Mouse (Mus musculus): ENCODE data around the gene Prss29. TPM values are rescaled to one million over a fixed set of nuclear protein-coding genes. Genes with fewer than 3 reads are reported as not detected.

Gene Prss29
- polyA plus RNA-seq (2015; fragmentation: Nextera tagmentation; extraction: Ambion mirVana): not detected in 2 replicates

- Histone ChIP-seq H3K4me2 (no peak within 1 kb of the TSS), H3K4me1 (no peaks in the 10 kb centered on the region), H3K4me3 (no peak within 1 kb of the TSS), H3K27me3 (replicated peaks) (no peaks in the 10 kb centered on the region), H3K27ac (no peak within 1 kb of the TSS), H3K9ac (no peak within 1 kb of the TSS), H3K9me3 (no peaks in the 10 kb centered on the region), H3K36me3 (replicated peaks) (no peaks in the 10 kb centered on the region)
- no peak for ATAC-seq (replicated peaks)
- 80% methylated on average over 5 of the region's 5 CpGs for WGBS
These were observed at the start of gene Prss29 for GRCm38 (mm10) chr17:25318354-25318753. Gene Prss29 (plus strand): TSS chr17:25318654.

GRCm38 (mm10) chr17:25270795-25271335 is 47.6 kb upstream of the Prss29 start:
- H3K9me3 ChIP-seq: no peaks in the 10 kb centered on the region
- H3K4me2 ChIP-seq: peak overlapping the region; percentile 79; the same call in 1 of the 2 replicates
- no peak overlapping the region for H3K4me3 ChIP-seq
- H3K9ac ChIP-seq: no peak overlapping the region
- peaks cover 31% of the 10 kb centered on the region for H3K36me3 ChIP-seq (replicated peaks)
- 89% methylated on average over 2 of the region's 2 CpGs for WGBS
- H3K4me1 ChIP-seq: peaks cover 37% of the 10 kb centered on the region
- no peak for ATAC-seq (replicated peaks)
- H3K27ac ChIP-seq: no peak overlapping the region
- H3K27me3 ChIP-seq (replicated peaks): no peaks in the 10 kb centered on the region

DNA sequence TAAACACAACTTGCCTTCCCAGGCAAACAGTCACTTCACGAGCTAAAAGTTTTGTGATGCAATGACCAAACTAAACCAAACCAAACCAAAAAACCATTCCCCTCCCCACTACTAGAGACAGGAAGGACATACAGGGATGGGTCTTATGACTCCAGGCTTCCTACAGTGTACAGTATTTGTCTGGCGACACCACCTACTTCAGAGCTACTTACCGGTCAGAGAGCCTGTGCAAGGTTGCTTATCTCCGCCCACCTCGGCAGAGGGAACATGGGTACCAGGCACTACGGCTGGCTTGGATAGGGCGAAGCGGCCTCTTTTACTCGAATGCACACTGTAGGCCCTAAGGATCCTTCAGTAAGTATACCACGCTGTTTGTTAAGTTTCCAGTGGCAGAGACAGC is 46.1 kb upstream of the Prss29 start:
- no peaks in the 10 kb centered on the region for H3K9me3 ChIP-seq
- ATAC-seq (replicated peaks): no peak
- H3K4me1 ChIP-seq: peaks cover 37% of the 10 kb centered on the region
- H3K4me2 ChIP-seq: peak overlapping the region; percentile 79
- peaks cover 17% of the 10 kb centered on the region for H3K36me3 ChIP-seq (replicated peaks)
- no peaks in the 10 kb centered on the region for H3K27me3 ChIP-seq (replicated peaks)
- H3K4me3 ChIP-seq: peak overlapping the region; percentile 97
- WGBS: under 1% methylated on average over 10 of the region's 10 CpGs
- H3K9ac ChIP-seq: peak overlapping the region; percentile 97
- peak overlapping the region; percentile 98; the same call in 1 of the 2 replicates for H3K27ac ChIP-seq

DNA sequence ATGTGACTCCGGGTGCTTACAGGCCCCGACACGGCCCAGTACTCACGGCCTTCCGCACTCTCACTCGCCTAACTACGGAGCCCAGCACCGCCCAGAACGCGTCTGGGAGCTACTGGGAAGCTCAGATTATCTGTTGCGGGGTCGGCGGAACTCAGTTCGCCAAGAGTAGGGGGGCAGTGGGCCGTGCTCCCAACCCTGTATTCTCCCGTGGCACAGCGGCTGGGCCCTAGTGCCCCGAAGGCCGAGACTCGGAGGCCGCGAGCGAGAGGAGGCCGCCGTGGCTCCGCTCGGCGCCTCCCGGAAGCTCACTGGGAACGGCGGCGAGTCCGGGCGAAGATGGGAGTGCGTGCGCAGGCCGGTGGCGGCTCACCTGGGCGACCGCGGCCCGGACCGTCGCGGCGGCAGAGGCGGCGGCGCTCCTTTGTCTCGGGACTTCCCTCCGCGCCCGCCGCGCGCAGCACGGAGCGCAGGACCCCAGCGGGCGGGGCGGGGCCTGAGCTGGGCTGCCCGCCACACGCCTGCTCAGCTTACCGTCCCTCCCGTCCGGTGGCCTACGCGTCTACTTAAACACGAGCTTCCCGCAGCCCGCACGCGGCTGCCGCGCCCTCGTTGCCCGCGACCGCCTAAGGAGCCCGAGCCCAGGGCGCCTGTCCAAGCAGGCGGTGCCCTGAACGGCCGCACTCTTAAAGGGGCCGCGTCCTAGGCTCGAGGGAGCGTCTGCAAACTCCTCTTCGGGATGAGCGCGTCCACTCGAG is 45.3 kb upstream of the Prss29 start:
- ATAC-seq (replicated peaks): peak; percentile 92
- H3K4me3 ChIP-seq: peak overlapping the region; percentile 97
- WGBS: under 1% methylated on average over 86 of the region's 92 CpGs
- H3K27ac ChIP-seq: peak overlapping the region; percentile 98
- peaks cover 37% of the 10 kb centered on the region for H3K4me1 ChIP-seq
- no peaks in the 10 kb centered on the region for H3K9me3 ChIP-seq
- H3K36me3 ChIP-seq (replicated peaks): peaks cover 9% of the 10 kb centered on the region; the same call in 1 of the 2 replicates
- peak overlapping the region; percentile 79 for H3K4me2 ChIP-seq
- H3K9ac ChIP-seq: peak overlapping the region; percentile 97
- H3K27me3 ChIP-seq (replicated peaks): no peaks in the 10 kb centered on the region

DNA sequence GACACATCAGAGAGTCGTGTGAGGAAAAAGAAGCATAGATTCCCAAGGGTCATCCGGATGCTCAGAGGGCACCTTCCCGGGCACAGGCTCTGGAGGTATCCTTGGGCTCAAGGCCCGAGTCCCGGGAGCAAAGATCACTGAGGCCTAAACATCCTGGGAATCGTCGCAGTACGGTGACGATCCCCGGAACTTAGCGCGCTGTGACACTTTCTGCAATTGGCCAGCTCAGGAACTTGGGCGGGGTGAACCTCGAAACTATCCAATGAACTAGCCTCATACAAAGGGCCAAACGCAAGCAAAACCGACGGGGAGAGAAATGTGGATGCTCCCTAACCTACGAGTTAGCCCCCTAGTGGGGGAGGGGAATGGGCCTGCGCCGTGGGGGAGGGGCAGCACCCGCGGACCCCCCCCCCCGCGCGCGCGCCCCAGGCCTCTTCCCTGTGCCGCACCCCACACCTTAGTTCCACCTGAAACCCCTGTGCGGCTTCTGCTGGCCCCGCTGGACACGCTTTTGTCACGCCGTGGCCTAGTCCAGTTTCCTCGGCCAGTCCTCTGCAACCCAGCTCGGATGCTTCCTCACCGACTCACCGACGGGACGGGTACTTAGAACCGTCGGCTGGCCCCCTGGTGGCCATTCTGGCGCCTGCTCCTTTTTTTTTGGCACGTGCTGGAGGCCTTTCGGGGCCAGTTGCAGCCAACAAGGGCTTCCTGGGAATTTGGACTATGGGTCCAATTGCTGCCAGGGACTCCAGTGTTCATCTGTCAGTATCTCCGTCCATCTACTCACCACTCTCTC is 44.5 kb upstream of the Prss29 start:
- peaks cover 37% of the 10 kb centered on the region for H3K4me1 ChIP-seq
- H3K9me3 ChIP-seq: no peaks in the 10 kb centered on the region
- under 1% methylated on average over 45 of the region's 45 CpGs for WGBS
- peak overlapping the region; percentile 98 for H3K27ac ChIP-seq
- H3K36me3 ChIP-seq (replicated peaks): peaks cover 1% of the 10 kb centered on the region; the same call in 1 of the 2 replicates
- H3K4me2 ChIP-seq: peak overlapping the region; percentile 79
- H3K4me3 ChIP-seq: peak overlapping the region; percentile 97
- H3K9ac ChIP-seq: peak overlapping the region; percentile 97
- peak; percentile 88 for ATAC-seq (replicated peaks)
- no peaks in the 10 kb centered on the region for H3K27me3 ChIP-seq (replicated peaks)

GRCm38 (mm10) chr17:25274571-25275346 is 43.7 kb upstream of the Prss29 start, which contains the start of gene Ube2i:
Gene Ube2i (minus strand): TSS chr17:25274622.
- Histone ChIP-seq H3K27me3 (replicated peaks) (no peaks in the 10 kb centered on the region), H3K27ac (peak within 1 kb of the TSS; percentile 98), H3K4me2 (peak within 1 kb of the TSS; percentile 79), H3K4me3 (peak within 1 kb of the TSS; percentile 97), H3K9ac (peak within 1 kb of the TSS; percentile 97), H3K36me3 (replicated peaks) (no peaks in the 10 kb centered on the region), H3K9me3 (no peaks in the 10 kb centered on the region), H3K4me1 (peaks cover 32% of the 10 kb centered on the region)
- WGBS: 78% methylated on average over 9 of the region's 9 CpGs
- ATAC-seq (replicated peaks): no peak

DNA sequence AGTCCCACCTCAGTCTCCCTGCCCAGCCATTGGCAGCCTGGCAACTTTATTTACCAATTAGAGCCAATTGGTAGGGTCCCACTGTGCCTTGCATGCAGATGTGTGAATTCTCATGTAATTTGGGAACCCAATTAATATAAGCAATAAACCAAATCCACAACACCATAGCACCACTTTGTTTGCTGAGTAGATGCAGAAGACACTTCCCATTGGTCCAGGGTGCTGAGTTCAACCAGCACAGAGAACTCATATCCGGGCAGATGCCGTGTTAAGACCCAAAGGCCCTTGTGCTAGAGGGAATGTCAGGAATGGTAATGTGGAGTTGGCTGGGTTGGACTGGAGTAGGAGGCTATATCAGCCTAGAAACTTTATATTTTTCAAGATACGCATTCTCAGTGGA is 42.6 kb upstream of the Prss29 start:
- no peak overlapping the region for H3K27ac ChIP-seq
- ATAC-seq (replicated peaks): no peak
- 94% methylated on average over 3 of the region's 3 CpGs for WGBS

GRCm38 (mm10) chr17:25282133-25282532 is 36.3 kb upstream of the Prss29 start:
- no peak overlapping the region for H3K4me3 ChIP-seq
- H3K9ac ChIP-seq: no peak overlapping the region
- H3K9me3 ChIP-seq: no peaks in the 10 kb centered on the region
- no peaks in the 10 kb centered on the region for H3K27me3 ChIP-seq (replicated peaks)
- 55% methylated on average over 11 of the region's 11 CpGs for WGBS
- H3K4me2 ChIP-seq: no peak overlapping the region
- H3K36me3 ChIP-seq (replicated peaks): no peaks in the 10 kb centered on the region
- no peak overlapping the region for H3K27ac ChIP-seq
- no peaks in the 10 kb centered on the region for H3K4me1 ChIP-seq
- no peak for ATAC-seq (replicated peaks)

More for the DNA sequence above, 42.6 kb upstream of the Prss29 start:
- H3K9me3 ChIP-seq: no peaks in the 10 kb centered on the region
- no peaks in the 10 kb centered on the region for H3K27me3 ChIP-seq (replicated peaks)
- no peak overlapping the region for H3K4me3 ChIP-seq
- peaks cover 21% of the 10 kb centered on the region for H3K4me1 ChIP-seq
- H3K4me2 ChIP-seq: no peak overlapping the region
- no peaks in the 10 kb centered on the region for H3K36me3 ChIP-seq (replicated peaks)
- no peak overlapping the region for H3K9ac ChIP-seq

- Histone ChIP-seq H3K27me3 (replicated peaks) (no peaks in the 10 kb centered on the region), H3K4me3 (no peak overlapping the region), H3K9me3 (no peaks in the 10 kb centered on the region), H3K27ac (no peak overlapping the region), H3K4me2 (no peak overlapping the region), H3K36me3 (replicated peaks) (no peaks in the 10 kb centered on the region), H3K4me1 (no peaks in the 10 kb centered on the region), H3K9ac (no peak overlapping the region)
- no peak for ATAC-seq (replicated peaks)
- 16% methylated on average over 3 of the region's 3 CpGs for WGBS
These were observed 33.4 kb upstream of the Prss29 start for GRCm38 (mm10) chr17:25285033-25285432.

DNA sequence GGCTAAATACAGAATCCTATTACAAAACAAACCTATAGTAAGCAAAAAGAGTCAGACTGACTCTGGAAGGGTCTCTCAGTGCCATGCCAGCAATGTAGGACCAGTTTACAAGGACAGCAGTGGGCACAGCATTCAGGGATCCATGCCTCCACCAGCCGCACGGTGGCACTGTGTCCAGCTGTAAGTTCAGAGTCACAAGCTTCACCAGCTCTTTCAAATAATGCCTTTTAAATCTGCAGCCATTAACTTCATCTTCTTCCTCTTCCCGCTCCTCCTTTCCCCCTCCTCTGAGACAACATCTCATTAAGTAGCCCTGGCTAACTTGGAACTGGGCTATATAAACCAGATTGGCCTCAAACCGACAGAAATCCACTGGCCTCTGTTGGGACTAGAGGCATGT is 29.6 kb upstream of the Prss29 start:
- no peak for ATAC-seq (replicated peaks)
- no peak overlapping the region for H3K4me2 ChIP-seq
- WGBS: 21% methylated on average over 4 of the region's 4 CpGs
- H3K9me3 ChIP-seq: no peaks in the 10 kb centered on the region
- no peaks in the 10 kb centered on the region for H3K27me3 ChIP-seq (replicated peaks)
- H3K36me3 ChIP-seq (replicated peaks): no peaks in the 10 kb centered on the region
- no peak overlapping the region for H3K27ac ChIP-seq
- H3K4me1 ChIP-seq: no peaks in the 10 kb centered on the region
- H3K9ac ChIP-seq: no peak overlapping the region
- H3K4me3 ChIP-seq: no peak overlapping the region

DNA sequence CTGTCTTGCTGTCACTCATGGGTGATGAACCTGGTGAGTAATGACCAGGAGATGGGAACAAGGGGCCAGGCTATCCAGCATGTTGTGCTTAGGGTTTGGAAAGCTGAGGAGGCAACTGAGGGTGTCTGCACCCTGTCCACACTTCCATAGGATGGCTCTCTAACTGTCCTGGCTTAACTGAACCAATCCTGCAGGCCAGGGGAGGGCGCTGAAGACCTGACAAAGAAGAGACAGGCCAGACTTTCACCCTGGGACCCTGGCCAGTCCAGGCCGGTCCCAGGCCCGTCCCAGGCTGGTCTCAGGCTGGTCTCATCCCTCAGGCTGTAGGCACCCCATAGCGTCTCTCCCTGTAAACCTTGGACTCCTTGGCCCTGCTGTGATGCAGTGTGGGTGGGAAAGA is 28.0 kb upstream of the Prss29 start:
- WGBS: 34% methylated on average over 4 of the region's 4 CpGs
- Histone ChIP-seq H3K4me1 (no peaks in the 10 kb centered on the region), H3K4me2 (no peak overlapping the region), H3K27ac (no peak overlapping the region), H3K4me3 (no peak overlapping the region), H3K9ac (no peak overlapping the region), H3K9me3 (no peaks in the 10 kb centered on the region), H3K36me3 (replicated peaks) (no peaks in the 10 kb centered on the region), H3K27me3 (replicated peaks) (no peaks in the 10 kb centered on the region)
- ATAC-seq (replicated peaks): no peak

DNA sequence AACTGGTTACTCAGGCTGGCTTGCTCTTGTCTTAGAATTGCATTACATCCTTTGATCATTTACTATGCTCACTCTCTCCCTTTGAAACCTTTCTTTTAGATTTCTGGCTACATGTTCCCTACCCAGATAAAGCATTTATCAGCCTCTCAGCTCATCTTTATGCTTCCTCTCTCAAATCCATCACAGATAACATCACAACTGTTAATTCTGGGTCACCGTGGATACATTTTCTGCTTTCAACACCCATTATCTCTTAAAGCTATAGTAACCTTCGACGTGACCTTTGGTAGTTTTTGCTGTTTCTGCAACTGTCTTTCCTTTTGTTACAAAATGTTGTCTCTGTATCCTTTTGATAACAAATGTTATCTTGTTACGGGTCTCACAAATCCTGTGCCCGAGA is 25.0 kb upstream of the Prss29 start:
- H3K4me1 ChIP-seq: no peaks in the 10 kb centered on the region
- H3K27me3 ChIP-seq (replicated peaks): no peaks in the 10 kb centered on the region
- H3K4me2 ChIP-seq: no peak overlapping the region
- H3K9ac ChIP-seq: no peak overlapping the region
- H3K4me3 ChIP-seq: no peak overlapping the region
- no peak overlapping the region for H3K27ac ChIP-seq
- no peaks in the 10 kb centered on the region for H3K9me3 ChIP-seq
- H3K36me3 ChIP-seq (replicated peaks): no peaks in the 10 kb centered on the region
- 84% methylated on average over 5 of the region's 5 CpGs for WGBS
- ATAC-seq (replicated peaks): no peak
